Mouse (Mus musculus): ENCODE data around the gene Slc13a5.

Gene Slc13a5

DNA sequence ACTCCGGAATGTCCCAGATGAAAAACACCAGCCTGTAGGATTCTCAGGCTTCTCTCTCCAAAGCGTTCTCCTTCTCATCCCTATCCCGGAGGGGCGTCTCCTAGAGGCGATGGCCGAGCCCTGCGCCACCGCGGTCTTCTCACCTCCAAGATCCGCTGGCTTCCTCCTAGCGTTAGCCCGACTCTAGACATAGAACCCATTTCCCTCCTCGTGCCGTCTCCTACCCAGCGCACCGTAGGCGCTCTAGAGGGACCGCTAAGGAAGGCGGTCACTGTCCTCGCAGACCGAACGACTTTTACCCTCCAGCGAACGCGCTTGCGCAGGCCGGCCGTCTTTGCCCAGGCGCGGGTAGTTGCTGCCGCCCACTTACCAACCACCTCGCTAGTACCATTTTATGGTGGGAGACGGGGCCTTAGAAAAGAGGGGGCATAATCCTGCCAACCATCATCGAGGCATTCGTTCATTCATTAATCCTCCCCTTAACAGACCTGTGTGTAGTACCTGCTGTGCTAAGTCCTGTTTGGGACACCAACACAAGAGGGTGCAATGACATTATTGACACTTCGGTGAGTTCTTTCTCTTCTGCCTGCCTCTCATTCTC lies at the start of gene Slc13a5:
TSS of gene Slc13a5 (minus strand) at position 263 of the 601 bp plus-strand sequence.
- Histone ChIP-seq H3K27me3 (ENCODE audit: control insufficient read depth, insufficient read depth, low read length, poor library complexity, severe bottlenecking) (no peaks in the 10 kb centered on the region), H3K36me3 (ENCODE audit: control insufficient read depth, insufficient read depth, low read length, poor library complexity, severe bottlenecking) (no peaks in the 10 kb centered on the region)
- DNase-seq (ENCODE audit: low read depth, low spot score), result no peak

DNA sequence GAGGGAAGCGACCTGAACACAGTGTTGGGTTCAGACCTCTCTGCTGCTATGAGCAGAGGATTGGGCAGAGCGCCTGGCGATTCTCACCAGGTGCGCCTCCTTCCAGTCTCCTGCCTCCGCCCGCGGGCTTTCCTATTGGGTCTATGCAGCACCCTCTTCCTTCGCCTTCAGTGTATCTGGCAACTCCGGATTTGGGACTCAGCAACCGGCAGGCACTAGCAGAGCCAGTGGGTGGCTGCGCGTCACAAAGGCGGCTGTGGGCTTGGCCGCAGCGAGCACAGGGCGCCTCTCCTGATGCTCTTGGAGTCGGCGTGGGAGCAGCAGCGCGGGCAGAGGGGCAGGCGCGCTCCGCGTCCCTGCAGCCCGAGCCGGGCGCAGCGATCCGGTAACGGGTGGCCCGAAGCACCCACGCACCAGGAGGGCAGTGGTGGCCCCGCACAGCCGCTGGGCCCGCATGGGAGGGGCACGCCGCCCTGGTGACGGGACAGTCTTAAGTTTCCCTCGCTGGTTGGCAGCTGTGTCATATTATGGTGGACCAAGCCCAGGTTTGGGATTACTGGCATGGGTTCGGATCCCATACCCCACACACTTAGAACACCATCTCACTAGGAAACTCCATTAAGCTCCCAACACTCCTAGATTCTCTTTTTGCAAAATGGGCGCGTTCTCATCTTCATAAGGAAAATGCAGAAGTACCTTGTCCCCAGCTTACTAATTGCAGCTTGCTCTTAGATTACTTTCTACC lies 47.3 kb upstream of the Slc13a5 start, which contains the start of gene Fbxo39:
TSS of gene Fbxo39 (plus strand) at position 294 of the 745 bp plus-strand sequence.
- no peak for DNase-seq (ENCODE audit: low read depth, low spot score)
- H3K27me3 ChIP-seq (ENCODE audit: control insufficient read depth, insufficient read depth, low read length, poor library complexity, severe bottlenecking), result no peaks in the 10 kb centered on the region
- peaks cover 2% of the 10 kb centered on the region for H3K36me3 ChIP-seq (ENCODE audit: control insufficient read depth, insufficient read depth, low read length, poor library complexity, severe bottlenecking)

DNA sequence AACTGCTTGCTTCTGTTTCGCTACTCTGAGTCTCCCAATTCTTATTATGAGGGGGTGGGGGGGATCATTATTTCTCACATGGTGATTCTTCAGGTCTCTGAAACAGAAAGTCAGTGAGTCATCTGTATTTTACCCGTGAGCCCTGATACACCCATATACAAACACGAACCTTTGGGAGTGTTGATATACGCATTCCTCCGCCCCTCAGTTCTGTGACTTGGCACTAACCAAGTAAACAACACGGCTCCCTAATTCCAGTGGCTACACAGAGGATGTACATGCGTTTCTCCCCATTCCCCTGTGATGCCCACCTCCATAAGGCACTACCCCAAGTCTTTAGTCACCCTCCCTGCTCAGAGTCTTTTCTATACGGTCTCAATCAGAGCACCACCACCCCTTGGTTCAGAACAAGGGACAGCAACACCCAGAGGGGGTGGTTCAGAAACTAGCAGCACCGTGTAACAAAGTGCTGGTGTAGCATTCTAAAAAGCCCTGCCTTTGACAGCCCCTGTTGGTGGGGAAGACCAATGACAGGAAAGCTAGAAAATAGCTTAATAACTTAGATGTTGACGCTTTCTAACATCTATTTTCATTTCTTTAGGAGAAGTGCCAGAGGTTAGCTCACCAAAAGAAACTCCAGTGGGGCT lies 44.5 kb upstream of the Slc13a5 start:
- no peak for DNase-seq (ENCODE audit: low read depth, low spot score)
- peaks cover 5% of the 10 kb centered on the region for H3K36me3 ChIP-seq (ENCODE audit: control insufficient read depth, insufficient read depth, low read length, poor library complexity, severe bottlenecking)
- no peaks in the 10 kb centered on the region for H3K27me3 ChIP-seq (ENCODE audit: control insufficient read depth, insufficient read depth, low read length, poor library complexity, severe bottlenecking)

DNA sequence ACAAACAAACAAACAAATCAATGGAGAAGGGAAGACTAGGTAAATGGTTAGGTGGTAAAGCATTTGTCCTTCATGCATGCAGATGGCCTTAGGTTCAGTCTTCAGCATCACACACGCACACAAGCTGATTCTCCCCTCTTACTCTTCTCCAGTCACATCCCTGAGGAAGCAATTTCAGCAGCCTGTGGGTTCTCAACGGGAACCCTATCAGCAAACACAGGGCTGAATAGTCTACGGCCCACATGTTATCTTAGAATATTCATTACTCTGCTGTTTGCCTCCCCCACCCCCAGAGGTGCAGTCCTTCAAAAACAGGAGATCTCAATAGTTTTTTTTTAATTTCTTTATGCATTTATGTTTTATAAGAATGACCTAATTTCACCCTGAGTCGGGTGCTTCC lies 43.5 kb upstream of the Slc13a5 start:
- H3K36me3 ChIP-seq (ENCODE audit: control insufficient read depth, insufficient read depth, low read length, poor library complexity, severe bottlenecking), result peaks cover 5% of the 10 kb centered on the region
- no peaks in the 10 kb centered on the region for H3K27me3 ChIP-seq (ENCODE audit: control insufficient read depth, insufficient read depth, low read length, poor library complexity, severe bottlenecking)
- no peak for DNase-seq (ENCODE audit: low read depth, low spot score)

DNA sequence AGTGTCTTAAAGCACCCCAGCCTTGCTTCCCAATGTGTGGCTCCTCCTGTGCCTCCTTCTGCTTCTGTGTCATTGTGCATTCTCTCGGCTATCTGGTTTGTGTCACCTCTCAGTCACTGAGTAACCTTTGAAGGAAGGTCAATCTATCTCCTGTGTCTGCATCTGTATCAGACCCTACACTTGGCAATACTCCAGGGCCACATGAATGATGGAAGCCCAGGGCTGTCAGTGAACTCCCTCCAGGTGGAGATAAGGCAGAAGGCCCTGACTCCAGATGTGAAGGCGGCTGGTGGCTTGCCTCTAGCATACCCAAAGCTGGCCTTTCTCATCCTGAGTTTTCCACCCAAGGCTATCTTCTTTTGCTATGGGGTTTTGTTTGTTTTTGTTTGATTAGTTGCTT lies 42.0 kb upstream of the Slc13a5 start:
- Histone ChIP-seq H3K27me3 (ENCODE audit: control insufficient read depth, insufficient read depth, low read length, poor library complexity, severe bottlenecking) (no peaks in the 10 kb centered on the region), H3K36me3 (ENCODE audit: control insufficient read depth, insufficient read depth, low read length, poor library complexity, severe bottlenecking) (peaks cover 5% of the 10 kb centered on the region)
- DNase-seq (ENCODE audit: low read depth, low spot score), result no peak

DNA sequence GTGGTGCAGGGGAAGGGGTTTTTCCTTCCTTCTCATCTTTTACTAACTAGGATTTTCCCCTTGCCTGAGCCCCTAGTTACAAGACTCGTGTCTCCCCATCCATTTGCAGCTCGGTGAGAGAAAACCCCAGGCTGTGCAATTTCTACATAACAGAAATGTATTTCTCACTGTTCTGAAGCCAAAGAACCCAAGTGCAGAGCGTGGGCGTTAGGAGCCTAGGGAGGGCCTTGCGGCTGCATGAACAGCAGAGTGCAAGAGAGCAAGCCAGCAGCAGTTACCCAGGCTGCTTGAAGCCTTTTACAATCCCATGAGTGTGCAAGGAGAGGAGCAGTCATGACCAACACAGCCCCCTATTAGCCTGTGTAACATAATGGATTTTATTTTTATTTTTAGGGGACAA lies 40.4 kb upstream of the Slc13a5 start:
- no peaks in the 10 kb centered on the region for H3K27me3 ChIP-seq (ENCODE audit: control insufficient read depth, insufficient read depth, low read length, poor library complexity, severe bottlenecking)
- no peak for DNase-seq (ENCODE audit: low read depth, low spot score)

DNA sequence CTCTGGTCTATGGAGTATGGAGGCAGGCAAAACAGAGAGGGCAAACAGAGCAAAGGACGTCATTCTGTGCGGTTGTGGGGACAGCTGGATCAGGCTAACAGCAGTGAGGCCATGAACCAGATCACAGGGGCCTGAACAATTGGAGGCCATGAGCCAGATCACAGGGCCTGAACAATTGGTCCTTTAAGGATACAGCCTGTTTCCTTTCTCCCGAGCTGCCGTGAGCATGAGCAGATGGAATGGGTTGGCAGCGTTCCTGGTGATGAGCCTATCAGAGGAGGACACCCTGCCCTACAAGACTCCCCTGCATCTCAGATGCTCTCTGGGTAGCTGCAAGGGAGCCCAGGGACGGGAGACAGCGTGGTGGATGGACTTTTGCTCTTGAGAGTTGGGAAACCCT lies 35.2 kb upstream of the Slc13a5 start:
- DNase-seq (ENCODE audit: low read depth, low spot score), result no peak
- no peaks in the 10 kb centered on the region; the same call in 1 of the 2 replicates for H3K36me3 ChIP-seq (ENCODE audit: control insufficient read depth, insufficient read depth, low read length, poor library complexity, severe bottlenecking)

More for the DNA sequence above, 40.4 kb upstream of the Slc13a5 start:
- peaks cover 5% of the 10 kb centered on the region for H3K36me3 ChIP-seq (ENCODE audit: control insufficient read depth, insufficient read depth, low read length, poor library complexity, severe bottlenecking)

DNA sequence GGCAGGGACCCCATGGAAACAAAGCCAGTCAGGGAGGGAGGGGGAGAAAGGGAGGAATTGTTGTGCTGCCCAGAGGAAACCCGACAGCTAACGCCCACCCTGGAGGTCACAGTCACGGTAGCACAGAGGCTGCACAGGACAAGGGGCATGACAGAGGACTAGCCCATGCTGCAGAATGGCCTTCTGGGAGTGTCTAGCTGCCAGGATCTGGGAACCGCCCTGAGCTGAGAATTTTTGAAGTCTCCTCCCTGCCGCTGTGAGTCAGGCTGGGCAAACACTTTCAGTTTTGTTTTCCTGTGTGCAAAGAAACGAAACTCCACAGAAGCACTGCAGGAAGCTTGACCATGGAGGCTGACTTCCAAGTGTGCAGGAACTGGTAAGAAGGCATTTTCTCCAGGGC lies 34.3 kb upstream of the Slc13a5 start, which contains the start of gene Xaf1:
TSS of gene Xaf1 (plus strand) at position 296 of the 400 bp plus-strand sequence.
- H3K36me3 ChIP-seq (ENCODE audit: control insufficient read depth, insufficient read depth, low read length, poor library complexity, severe bottlenecking), result no peaks in the 10 kb centered on the region; the same call in 1 of the 2 replicates
- DNase-seq (ENCODE audit: low read depth, low spot score), result peak; percentile 55
- no peaks in the 10 kb centered on the region for H3K27me3 ChIP-seq (ENCODE audit: control insufficient read depth, insufficient read depth, low read length, poor library complexity, severe bottlenecking)

More for the DNA sequence above, 35.2 kb upstream of the Slc13a5 start:
- H3K27me3 ChIP-seq (ENCODE audit: control insufficient read depth, insufficient read depth, low read length, poor library complexity, severe bottlenecking), result no peaks in the 10 kb centered on the region

DNA sequence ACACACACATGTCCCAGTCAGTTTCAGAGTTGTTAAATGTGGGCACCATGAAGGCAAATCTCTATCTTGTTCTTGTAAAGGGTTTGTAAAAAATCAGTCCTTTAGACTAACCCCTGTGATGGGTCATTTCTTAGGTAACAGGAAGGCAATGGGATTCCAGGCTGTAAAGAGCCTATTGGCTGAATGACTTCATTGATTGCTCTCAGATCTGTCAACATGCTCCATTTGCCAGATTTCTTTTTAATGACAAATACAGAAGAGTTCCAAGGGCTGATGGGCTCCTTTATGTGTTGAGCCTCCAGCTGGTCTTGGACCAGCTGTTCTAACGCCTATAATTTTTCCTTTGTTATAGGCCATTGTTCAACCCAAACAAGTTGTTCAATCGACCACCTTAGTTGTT lies 26.1 kb upstream of the Slc13a5 start:
- DNase-seq (ENCODE audit: low read depth, low spot score), result no peak
- Histone ChIP-seq H3K27me3 (ENCODE audit: control insufficient read depth, insufficient read depth, low read length, poor library complexity, severe bottlenecking) (no peaks in the 10 kb centered on the region), H3K36me3 (ENCODE audit: control insufficient read depth, insufficient read depth, low read length, poor library complexity, severe bottlenecking) (no peaks in the 10 kb centered on the region)

DNA sequence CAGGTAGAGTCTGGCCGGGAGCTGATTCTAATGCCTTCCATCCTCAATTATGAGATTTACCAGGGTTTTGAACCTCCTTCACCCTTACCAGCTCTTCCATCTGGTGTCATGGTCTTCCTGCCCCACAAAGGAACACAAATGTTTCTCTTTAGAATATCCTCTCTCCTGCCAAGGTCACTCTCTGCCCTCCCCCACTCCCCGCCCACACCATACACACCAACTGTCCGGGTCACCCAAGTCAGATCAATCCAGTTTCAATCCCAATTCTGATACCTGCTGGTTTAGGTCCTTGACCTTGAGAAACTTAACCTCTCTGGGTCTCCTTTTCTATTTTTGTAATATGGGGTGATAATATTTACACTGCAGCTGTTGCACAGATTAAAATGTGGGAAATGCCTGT lies 20.5 kb upstream of the Slc13a5 start:
- Histone ChIP-seq H3K27me3 (ENCODE audit: control insufficient read depth, insufficient read depth, low read length, poor library complexity, severe bottlenecking) (no peaks in the 10 kb centered on the region), H3K36me3 (ENCODE audit: control insufficient read depth, insufficient read depth, low read length, poor library complexity, severe bottlenecking) (no peaks in the 10 kb centered on the region)
- no peak for DNase-seq (ENCODE audit: low read depth, low spot score)

DNA sequence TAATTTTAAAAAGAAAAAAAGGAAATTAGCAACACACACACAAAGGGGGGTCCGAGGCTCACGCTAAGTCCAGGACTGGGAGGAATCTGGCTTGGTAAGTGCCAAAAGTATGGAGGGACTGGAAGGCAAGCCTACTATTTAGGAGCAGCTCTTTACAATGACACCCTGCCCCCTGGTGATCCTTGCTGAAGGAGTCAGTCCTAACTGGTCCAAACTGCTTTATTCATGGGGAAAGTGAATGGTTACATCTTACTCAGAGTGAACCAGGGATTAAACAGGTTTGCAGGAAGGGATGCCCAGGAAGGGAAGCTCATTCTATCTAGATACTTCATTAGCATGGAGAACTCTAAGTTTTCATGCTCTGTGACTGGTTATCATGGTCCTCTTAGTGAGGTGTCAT lies 20.1 kb upstream of the Slc13a5 start:
- Histone ChIP-seq H3K36me3 (ENCODE audit: control insufficient read depth, insufficient read depth, low read length, poor library complexity, severe bottlenecking) (no peaks in the 10 kb centered on the region), H3K27me3 (ENCODE audit: control insufficient read depth, insufficient read depth, low read length, poor library complexity, severe bottlenecking) (no peaks in the 10 kb centered on the region)
- no peak for DNase-seq (ENCODE audit: low read depth, low spot score)

DNA sequence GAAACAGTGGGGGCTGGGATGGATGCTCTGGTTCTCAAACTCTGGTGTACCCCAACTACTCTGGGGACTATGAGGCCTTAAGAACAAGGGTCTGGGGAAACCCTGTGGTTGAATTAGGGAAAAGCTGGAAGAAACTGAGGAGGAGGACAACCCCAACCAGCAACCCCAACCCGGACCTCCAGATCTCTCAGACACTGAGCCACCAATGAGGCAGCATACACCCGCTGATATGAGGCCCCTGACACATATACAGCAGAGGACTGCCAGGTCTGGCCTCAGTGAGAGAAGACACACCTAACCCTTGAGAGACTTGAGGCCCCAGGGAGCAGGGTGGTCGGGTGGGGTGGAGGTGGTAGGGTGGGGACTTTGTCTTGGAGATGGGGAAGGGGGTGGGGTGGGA lies 19.6 kb upstream of the Slc13a5 start:
- no peak for DNase-seq (ENCODE audit: low read depth, low spot score)
- H3K36me3 ChIP-seq (ENCODE audit: control insufficient read depth, insufficient read depth, low read length, poor library complexity, severe bottlenecking), result no peaks in the 10 kb centered on the region
- H3K27me3 ChIP-seq (ENCODE audit: control insufficient read depth, insufficient read depth, low read length, poor library complexity, severe bottlenecking), result no peaks in the 10 kb centered on the region

DNA sequence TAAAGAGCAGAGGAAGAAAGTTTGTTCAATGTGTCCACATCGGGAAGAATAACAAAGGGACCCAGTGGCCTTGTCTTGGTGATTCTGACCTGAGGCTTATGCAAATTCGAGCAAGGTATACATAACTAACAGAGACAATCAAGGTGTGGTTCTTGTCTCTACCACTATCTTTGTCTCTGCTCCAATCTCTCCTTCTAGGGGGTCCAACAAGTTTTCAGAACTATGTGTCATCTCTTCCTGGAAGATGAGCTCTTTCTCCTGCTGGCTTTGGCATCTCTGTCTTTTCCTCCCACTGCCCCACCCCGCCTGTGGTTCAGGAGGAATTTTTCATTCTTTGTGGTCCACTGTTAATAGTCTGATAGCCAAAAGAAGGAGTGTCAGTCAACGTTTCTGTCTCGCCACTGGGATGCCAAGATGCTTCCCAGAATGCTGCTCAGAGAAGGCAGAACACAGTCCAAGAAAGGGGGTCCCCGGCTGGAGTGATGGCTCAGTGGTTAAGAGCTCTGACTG lies 19.0 kb upstream of the Slc13a5 start:
- H3K36me3 ChIP-seq (ENCODE audit: control insufficient read depth, insufficient read depth, low read length, poor library complexity, severe bottlenecking), result no peaks in the 10 kb centered on the region
- no peak for DNase-seq (ENCODE audit: low read depth, low spot score)
- H3K27me3 ChIP-seq (ENCODE audit: control insufficient read depth, insufficient read depth, low read length, poor library complexity, severe bottlenecking), result no peaks in the 10 kb centered on the region

DNA sequence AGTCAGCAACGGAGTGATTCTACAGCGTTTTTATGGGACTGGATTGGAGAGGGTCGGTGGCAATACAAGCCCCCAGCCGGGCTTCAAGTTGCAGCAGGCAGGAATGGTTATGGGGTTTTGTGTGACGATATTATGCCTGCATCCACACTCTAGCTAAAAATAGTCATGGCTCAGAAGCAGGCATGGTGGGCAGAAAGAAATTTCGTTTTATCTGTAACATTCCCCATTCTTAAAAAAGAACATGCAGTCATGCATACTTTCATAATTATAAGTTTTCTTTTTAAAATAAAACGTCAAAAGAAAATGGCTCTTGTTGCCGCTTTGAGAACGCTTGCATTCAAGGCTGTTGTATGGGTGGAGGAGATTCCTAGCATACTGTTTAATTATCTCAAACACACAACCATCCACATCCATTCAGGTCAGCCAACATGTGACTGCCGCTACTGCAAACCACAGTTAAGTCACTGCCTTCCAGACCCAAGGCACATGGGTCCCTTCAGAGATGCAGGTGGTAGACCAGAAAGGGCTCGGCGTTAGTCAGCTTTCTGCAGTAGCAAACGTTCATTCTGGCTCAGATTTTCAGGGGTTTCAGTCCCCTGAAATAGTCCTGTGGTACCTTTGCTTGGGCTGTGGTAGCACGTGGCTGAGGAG lies 17.6 kb upstream of the Slc13a5 start:
- Histone ChIP-seq H3K36me3 (ENCODE audit: control insufficient read depth, insufficient read depth, low read length, poor library complexity, severe bottlenecking) (no peaks in the 10 kb centered on the region), H3K27me3 (ENCODE audit: control insufficient read depth, insufficient read depth, low read length, poor library complexity, severe bottlenecking) (no peaks in the 10 kb centered on the region)
- DNase-seq (ENCODE audit: low read depth, low spot score), result no peak
